Mouse (Mus musculus): ENCODE data around the gene Plppr5. TPM values are rescaled to one million over a fixed set of nuclear protein-coding genes. Genes with fewer than 3 reads are reported as not detected.

Gene Plppr5
- polyA plus RNA-seq (2017; shearing (Covaris generic)) = not detected

DNA sequence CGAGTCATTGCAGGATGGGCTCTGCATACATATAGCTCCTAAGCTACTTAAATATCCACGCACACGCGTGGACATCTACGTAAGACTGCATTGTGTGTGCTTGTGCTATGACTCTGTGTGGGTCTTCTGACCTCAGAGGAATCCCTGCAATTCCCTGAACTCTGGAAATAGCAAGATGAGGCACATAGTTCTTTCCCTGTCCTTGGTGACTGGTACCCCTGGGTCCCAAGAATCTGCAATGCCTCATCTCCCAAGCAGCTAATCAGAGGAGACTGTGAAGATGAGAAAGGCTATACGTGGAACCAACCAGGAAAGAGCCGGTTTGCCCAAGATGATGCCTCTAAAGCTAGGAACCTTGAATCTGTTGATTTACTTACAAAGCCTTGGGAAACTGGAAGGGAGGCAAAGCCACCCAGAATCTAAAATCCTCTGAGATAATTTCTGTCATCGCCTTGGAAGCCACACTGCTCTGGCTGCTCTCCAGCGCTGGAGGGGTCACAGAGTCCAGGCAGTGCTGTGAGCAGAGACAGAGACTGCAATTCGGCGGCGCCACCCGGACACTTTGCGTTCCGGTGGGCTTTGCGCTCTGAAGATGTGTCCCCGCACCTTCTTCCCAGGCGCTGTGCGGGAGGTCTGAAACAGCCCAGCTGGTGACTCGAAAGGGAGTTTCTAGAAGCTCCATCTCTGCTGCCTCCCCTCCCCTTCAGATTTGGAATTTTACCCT lies at the start of gene Plppr5:
Gene Plppr5, plus strand, starts transcription at position 308 of the 724 bp plus-strand sequence.

Other genes with a start within 250 kb of the Plppr5 start
- not detected for gene Plppr4, start 214.0 kb upstream of the Plppr5 start, polyA plus RNA-seq (2017; shearing (Covaris generic))